Mouse (Mus musculus): ENCODE data around the gene 9530068E07Rik. TPM values are rescaled to one million over a fixed set of nuclear protein-coding genes. Genes with fewer than 3 reads are reported as not detected.

The 9530068E07Rik gene
- polyA plus RNA-seq, 1 experiment, result 124 TPM

GRCm38 (mm10) chr11:52370135-52370452 is 26.1 kb upstream of the 9530068E07Rik start:
- DNase-seq, result no peak
- peaks cover 17% of the 10 kb centered on the region for H3K4me1 ChIP-seq (replicated peaks; ENCODE audit: control insufficient read depth, insufficient read depth, low read length)
- no peak overlapping the region for H3K4me3 ChIP-seq (ENCODE audit: control insufficient read depth, insufficient read depth, low read length)
- no peaks in the 10 kb centered on the region for H3K27me3 ChIP-seq (ENCODE audit: control insufficient read depth, insufficient read depth, low read length)
- H3K27ac ChIP-seq (ENCODE audit: control insufficient read depth, insufficient read depth, low read length), result no peak overlapping the region
- H3K36me3 ChIP-seq (ENCODE audit: control insufficient read depth, insufficient read depth, low read length), result peaks cover 3% of the 10 kb centered on the region
- TF ChIP-seq POLR2A (IDR thresholded peaks at IDR 0.05; ENCODE audit: control insufficient read depth, extremely low read depth, insufficient read depth, low read length, poor library complexity), result no peak
- TF ChIP-seq CTCF (IDR thresholded peaks at IDR 0.05; ENCODE audit: borderline replicate concordance, control insufficient read depth, extremely low read depth, insufficient read depth, low read length, poor library complexity), result no peak
- WGBS, result 100% methylated on average over 2 of the region's 2 CpGs

- WGBS, result 62% methylated on average over 2 of the region's 2 CpGs
- no peak for TF ChIP-seq CTCF (IDR thresholded peaks at IDR 0.05; ENCODE audit: borderline replicate concordance, control insufficient read depth, extremely low read depth, insufficient read depth, low read length, poor library complexity)
- no peak for TF ChIP-seq POLR2A (IDR thresholded peaks at IDR 0.05; ENCODE audit: control insufficient read depth, extremely low read depth, insufficient read depth, low read length, poor library complexity)
- Histone ChIP-seq H3K36me3 (ENCODE audit: control insufficient read depth, insufficient read depth, low read length) (peaks cover 6% of the 10 kb centered on the region), H3K27ac (ENCODE audit: control insufficient read depth, insufficient read depth, low read length) (no peak overlapping the region), H3K4me3 (ENCODE audit: control insufficient read depth, insufficient read depth, low read length) (no peak overlapping the region), H3K27me3 (ENCODE audit: control insufficient read depth, insufficient read depth, low read length) (no peaks in the 10 kb centered on the region), H3K4me1 (replicated peaks; ENCODE audit: control insufficient read depth, insufficient read depth, low read length) (peaks cover 15% of the 10 kb centered on the region)
- no peak for DNase-seq
Observed at GRCm38 (mm10) chr11:52370538-52370937, 25.7 kb upstream of the 9530068E07Rik start.

GRCm38 (mm10) chr11:52373841-52374240 is 22.4 kb upstream of the 9530068E07Rik start:
- no peak overlapping the region for H3K4me3 ChIP-seq (ENCODE audit: control insufficient read depth, insufficient read depth, low read length)
- TF ChIP-seq POLR2A (IDR thresholded peaks at IDR 0.05; ENCODE audit: control insufficient read depth, extremely low read depth, insufficient read depth, low read length, poor library complexity) (no peak), CTCF (IDR thresholded peaks at IDR 0.05; ENCODE audit: borderline replicate concordance, control insufficient read depth, extremely low read depth, insufficient read depth, low read length, poor library complexity) (no peak)
- WGBS, result 88% methylated on average over 7 of the region's 7 CpGs
- H3K27ac ChIP-seq (ENCODE audit: control insufficient read depth, insufficient read depth, low read length), result no peak overlapping the region
- no peaks in the 10 kb centered on the region for H3K27me3 ChIP-seq (ENCODE audit: control insufficient read depth, insufficient read depth, low read length)
- no peak for DNase-seq
- peaks cover 34% of the 10 kb centered on the region for H3K36me3 ChIP-seq (ENCODE audit: control insufficient read depth, insufficient read depth, low read length)
- peaks cover 4% of the 10 kb centered on the region for H3K4me1 ChIP-seq (replicated peaks; ENCODE audit: control insufficient read depth, insufficient read depth, low read length)

GRCm38 (mm10) chr11:52374340-52374739 is 21.9 kb upstream of the 9530068E07Rik start:
- peaks cover 38% of the 10 kb centered on the region for H3K36me3 ChIP-seq (ENCODE audit: control insufficient read depth, insufficient read depth, low read length)
- peak; percentile 72 for DNase-seq
- no peak overlapping the region for H3K4me3 ChIP-seq (ENCODE audit: control insufficient read depth, insufficient read depth, low read length)
- H3K27ac ChIP-seq (ENCODE audit: control insufficient read depth, insufficient read depth, low read length), result no peak overlapping the region
- WGBS, result 79% methylated on average over 6 of the region's 6 CpGs
- peak; percentile 93 for TF ChIP-seq CTCF (IDR thresholded peaks at IDR 0.05; ENCODE audit: borderline replicate concordance, control insufficient read depth, extremely low read depth, insufficient read depth, low read length, poor library complexity)
- no peak for TF ChIP-seq POLR2A (IDR thresholded peaks at IDR 0.05; ENCODE audit: control insufficient read depth, extremely low read depth, insufficient read depth, low read length, poor library complexity)
- peaks cover under 1% of the 10 kb centered on the region; the same call in 1 of the 2 replicates for H3K4me1 ChIP-seq (replicated peaks; ENCODE audit: control insufficient read depth, insufficient read depth, low read length)
- no peaks in the 10 kb centered on the region for H3K27me3 ChIP-seq (ENCODE audit: control insufficient read depth, insufficient read depth, low read length)

- no peak overlapping the region for H3K27ac ChIP-seq (ENCODE audit: control insufficient read depth, insufficient read depth, low read length)
- H3K4me1 ChIP-seq (replicated peaks; ENCODE audit: control insufficient read depth, insufficient read depth, low read length), result no peaks in the 10 kb centered on the region; the same call in 1 of the 2 replicates
- H3K36me3 ChIP-seq (ENCODE audit: control insufficient read depth, insufficient read depth, low read length), result peaks cover 48% of the 10 kb centered on the region
- no peaks in the 10 kb centered on the region for H3K27me3 ChIP-seq (ENCODE audit: control insufficient read depth, insufficient read depth, low read length)
- 96% methylated on average over 4 of the region's 4 CpGs for WGBS
- TF ChIP-seq CTCF (IDR thresholded peaks at IDR 0.05; ENCODE audit: borderline replicate concordance, control insufficient read depth, extremely low read depth, insufficient read depth, low read length, poor library complexity), result no peak
- TF ChIP-seq POLR2A (IDR thresholded peaks at IDR 0.05; ENCODE audit: control insufficient read depth, extremely low read depth, insufficient read depth, low read length, poor library complexity), result no peak
- no peak overlapping the region for H3K4me3 ChIP-seq (ENCODE audit: control insufficient read depth, insufficient read depth, low read length)
- DNase-seq, result no peak
Observed at GRCm38 (mm10) chr11:52377579-52377978, 18.6 kb upstream of the 9530068E07Rik start.

- H3K27ac ChIP-seq (ENCODE audit: control insufficient read depth, insufficient read depth, low read length), result no peak overlapping the region
- no peak for DNase-seq
- TF ChIP-seq CTCF (IDR thresholded peaks at IDR 0.05; ENCODE audit: borderline replicate concordance, control insufficient read depth, extremely low read depth, insufficient read depth, low read length, poor library complexity) (no peak), POLR2A (IDR thresholded peaks at IDR 0.05; ENCODE audit: control insufficient read depth, extremely low read depth, insufficient read depth, low read length, poor library complexity) (no peak)
- over 99% methylated on average over 3 of the region's 3 CpGs for WGBS
- H3K4me3 ChIP-seq (ENCODE audit: control insufficient read depth, insufficient read depth, low read length), result no peak overlapping the region
- H3K4me1 ChIP-seq (replicated peaks; ENCODE audit: control insufficient read depth, insufficient read depth, low read length), result no peaks in the 10 kb centered on the region
- peaks cover 57% of the 10 kb centered on the region for H3K36me3 ChIP-seq (ENCODE audit: control insufficient read depth, insufficient read depth, low read length)
- H3K27me3 ChIP-seq (ENCODE audit: control insufficient read depth, insufficient read depth, low read length), result no peaks in the 10 kb centered on the region
Observed at GRCm38 (mm10) chr11:52379241-52379640, 17.0 kb upstream of the 9530068E07Rik start.

GRCm38 (mm10) chr11:52383741-52384140 is 12.5 kb upstream of the 9530068E07Rik start:
- TF ChIP-seq POLR2A (IDR thresholded peaks at IDR 0.05; ENCODE audit: control insufficient read depth, extremely low read depth, insufficient read depth, low read length, poor library complexity) (no peak), CTCF (IDR thresholded peaks at IDR 0.05; ENCODE audit: borderline replicate concordance, control insufficient read depth, extremely low read depth, insufficient read depth, low read length, poor library complexity) (no peak)
- Histone ChIP-seq H3K4me1 (replicated peaks; ENCODE audit: control insufficient read depth, insufficient read depth, low read length) (no peaks in the 10 kb centered on the region), H3K36me3 (ENCODE audit: control insufficient read depth, insufficient read depth, low read length) (peaks cover 62% of the 10 kb centered on the region), H3K27ac (ENCODE audit: control insufficient read depth, insufficient read depth, low read length) (no peak overlapping the region), H3K27me3 (ENCODE audit: control insufficient read depth, insufficient read depth, low read length) (no peaks in the 10 kb centered on the region), H3K4me3 (ENCODE audit: control insufficient read depth, insufficient read depth, low read length) (no peak overlapping the region)
- WGBS, result 97% methylated on average over 14 of the region's 14 CpGs
- no peak for DNase-seq

All from thymus, adult 2 months (tissue).